8 mouse cellular contexts compared by ENCODE assay signal in genomic region chr3:89183959-89184315, GRCm38 (mm10). TPM values are rescaled to one million over a fixed set of nuclear protein-coding genes. Genes with fewer than 3 reads are reported as not detected.
DNase-seq lines count a peak whose midpoint lies in the region; ATAC-seq and TF ChIP-seq lines count a peak whose summit lies in the region.

No protein-coding gene starts in this region.

- H3K27ac ChIP-seq in intestine, embryonic 16.5 days (ENCODE audit: low read length) = no peak overlapping the region
- no peak overlapping the region for H3K27ac ChIP-seq in small intestine, adult 2 months (ENCODE audit: insufficient read depth, low read depth, low read length)

- peak; percentile 33 to 35 for DNase-seq in frontal cortex, postnatal 36 days (ENCODE audit: low spot score in 2 of 2)
- no peak for DNase-seq in frontal cortex, postnatal 10 days (ENCODE audit: low spot score in 2 of 2)
- DNase-seq in right cerebral cortex, postnatal 4 days = peak; percentile 55
- no peak for DNase-seq in right cerebral cortex, adult 18-20 months
- no peak for DNase-seq in spleen, adult 18-20 months

- no peaks in the 10 kb centered on the region for H3K27me3 ChIP-seq in intestine, embryonic 16.5 days (replicated peaks; ENCODE audit: control insufficient read depth, insufficient read depth, low read length)
- no peaks in the 10 kb centered on the region for H3K27me3 ChIP-seq in small intestine, adult 2 months (ENCODE audit: control insufficient read depth, insufficient read depth, low read length)

- WGBS in intestine, embryonic 16.5 days = 81% methylated on average over 6 of the region's 6 CpGs
- WGBS in small intestine, adult 2 months = 86% methylated on average over 6 of the region's 6 CpGs

- TF ChIP-seq POLR2A in small intestine, adult 2 months (IDR thresholded peaks at IDR 0.05; ENCODE audit: low read depth, low read length) = no peak

- peak overlapping the region; percentile 75 for H3K4me3 ChIP-seq in intestine, embryonic 16.5 days (ENCODE audit: low read length)
- peak overlapping the region; percentile 69; the same call in 1 of the 2 replicates for H3K4me3 ChIP-seq in small intestine, adult 2 months (ENCODE audit: low read depth, low read length)

- peak overlapping the region; percentile 85 for H3K9ac ChIP-seq in intestine, embryonic 16.5 days (ENCODE audit: low read depth, low read length)

- ATAC-seq in intestine, embryonic 16.5 days = no peak
- ATAC-seq in activated CD4-positive, CD25-positive, alpha-beta regulatory T cell, adult 4 months = no peak

- H3K4me1 ChIP-seq in intestine, embryonic 16.5 days (ENCODE audit: control insufficient read depth, insufficient read depth, low read length) = peaks cover 29% of the 10 kb centered on the region
- peaks cover 6% of the 10 kb centered on the region; the same call in 1 of the 2 replicates for H3K4me1 ChIP-seq in small intestine, adult 2 months (ENCODE audit: control insufficient read depth, insufficient read depth, insufficient read length, low read length)

- H3K4me2 ChIP-seq in intestine, embryonic 16.5 days (ENCODE audit: low read depth, low read length) = peak overlapping the region; percentile 94

- H3K9me3 ChIP-seq in intestine, embryonic 16.5 days (ENCODE audit: control insufficient read depth, low read length) = no peaks in the 10 kb centered on the region

- TF ChIP-seq CTCF in small intestine, adult 2 months (IDR thresholded peaks at IDR 0.05; ENCODE audit: extremely low read depth, insufficient read length, insufficient replicate concordance, low read depth, low read length) = no peak

- peaks cover 9% of the 10 kb centered on the region; the same call in 1 of the 2 replicates for H3K36me3 ChIP-seq in intestine, embryonic 16.5 days (ENCODE audit: control insufficient read depth, insufficient read depth, low read length)
- peaks cover 27% of the 10 kb centered on the region for H3K36me3 ChIP-seq in small intestine, adult 2 months (ENCODE audit: control insufficient read depth, insufficient read depth, low read length)

RNA-seq across cellular contexts. Expression of gene Fam189b, which starts 1.0 kb away (rescaled TPM):
- polyA plus RNA-seq in intestine, embryonic 16.5 days (2015; fragmentation: Nextera tagmentation; extraction: Ambion mirVana) = 16.7 and 20.8 TPM in 2 replicates
- 14.0 and 19.4 TPM in 2 replicates for polyA plus RNA-seq in small intestine, adult 2 months (2012; rRNA removed)
- polyA plus RNA-seq in activated CD4-positive, CD25-positive, alpha-beta regulatory T cell, adult 4 months (2017; shearing (Covaris generic)) = 100 to 1,000 TPM; 158 to 168 TPM

RNA-seq across cellular contexts. Expression of gene Scamp3, which starts 6.7 kb away (rescaled TPM):
- polyA plus RNA-seq in intestine, embryonic 16.5 days (2015; fragmentation: Nextera tagmentation; extraction: Ambion mirVana) = 141 and 142 TPM in 2 replicates
- 57.0 and 96.1 TPM in 2 replicates for polyA plus RNA-seq in small intestine, adult 2 months (2012; rRNA removed)
- 100 to 1,000 TPM; 160 to 182 TPM for polyA plus RNA-seq in activated CD4-positive, CD25-positive, alpha-beta regulatory T cell, adult 4 months (2017; shearing (Covaris generic))

RNA-seq across cellular contexts. Expression of gene Gba, which starts 18.8 kb away (rescaled TPM):
- 73.1 and 87.5 TPM in 2 replicates for polyA plus RNA-seq in intestine, embryonic 16.5 days (2015; fragmentation: Nextera tagmentation; extraction: Ambion mirVana)
- 37.1 and 70.6 TPM in 2 replicates for polyA plus RNA-seq in small intestine, adult 2 months (2012; rRNA removed)
- 10 to 100 TPM; 72.1 to 75.6 TPM for polyA plus RNA-seq in activated CD4-positive, CD25-positive, alpha-beta regulatory T cell, adult 4 months (2017; shearing (Covaris generic))

RNA-seq across cellular contexts. Expression of gene Clk2, which starts 19.3 kb away (rescaled TPM):
- 17.3 and 18.0 TPM in 2 replicates for polyA plus RNA-seq in intestine, embryonic 16.5 days (2015; fragmentation: Nextera tagmentation; extraction: Ambion mirVana)
- 20.6 and 27.7 TPM in 2 replicates for polyA plus RNA-seq in small intestine, adult 2 months (2012; rRNA removed)
- 10 to 100 TPM; 12.4 to 18.5 TPM for polyA plus RNA-seq in activated CD4-positive, CD25-positive, alpha-beta regulatory T cell, adult 4 months (2017; shearing (Covaris generic))

RNA-seq across cellular contexts. Expression of gene Hcn3, which starts 23.9 kb away (rescaled TPM):
- 2.0 TPM in 2 replicates for polyA plus RNA-seq in intestine, embryonic 16.5 days (2015; fragmentation: Nextera tagmentation; extraction: Ambion mirVana)
- polyA plus RNA-seq in small intestine, adult 2 months (2012; rRNA removed) = 0.30 and 1.3 TPM in 2 replicates
- under 1 TPM; 0.50 to 0.69 TPM for polyA plus RNA-seq in activated CD4-positive, CD25-positive, alpha-beta regulatory T cell, adult 4 months (2017; shearing (Covaris generic))

Comparison
In these comparisons a context has a peak if more than half of its experiments do, and no peak if none do; other contexts are left out.
1. DNase-seq: peak in frontal cortex, postnatal 36 days (2 of 2) and right cerebral cortex, postnatal 4 days (single experiment); none in frontal cortex, postnatal 10 days (0 of 2), right cerebral cortex, adult 18-20 months (single experiment) and spleen, adult 18-20 months (0 of 2).